Mouse (Mus musculus): ENCODE data around the gene Pde4c.

GRCm38 (mm10) chr8:70726721-70727120 is 3.2 kb downstream of the Pde4c start:
- TF ChIP-seq GATA1 (IDR thresholded peaks at IDR 0.05; ENCODE audit: low read length) (no peak), TAL1 (IDR thresholded peaks at IDR 0.05; ENCODE audit: low read length) (no peak)

Measured in erythroblast, embryonic 14.5 days (primary cell).